Mouse (Mus musculus) ES-E14 (cell line): ENCODE data around the gene Omd. TPM values are rescaled to one million over a fixed set of nuclear protein-coding genes. Genes with fewer than 3 reads are reported as not detected.

Source experiments
- DNase-seq: peaks from one replicate; pipeline ENCODE4 v3.0.0-alpha.2; 2013; ENCODE audit warnings: low read depth, low spot score
- H3K27ac ChIP-seq: 2 replicates; pipeline ENCODE4 v1.5.1; 2012; ENCODE audit warnings: low read depth, mild to moderate bottlenecking, low read length, moderate library complexity, mixed read lengths; ENCODE audit not compliant: poor library complexity, insufficient read depth, severe bottlenecking
- H3K36me3 ChIP-seq: 2 replicates; pipeline ENCODE4 v1.6.1; 2012; ENCODE audit warnings: mild to moderate bottlenecking, low read length, moderate library complexity, mixed read lengths; ENCODE audit not compliant: control insufficient read depth, poor library complexity, insufficient read depth, severe bottlenecking
- H3K4me1 ChIP-seq, 2 experiments: fragments of 150-350 bp in 1 of 2; sonication (generic) in 1 of 2; 2 replicates each; pipeline ENCODE4 v1.6.1; 2012; ENCODE audit warnings: low read length in 2 of 2, mild to moderate bottlenecking in 1 of 2, mixed read lengths in 1 of 2; ENCODE audit not compliant: control insufficient read depth in 2 of 2, insufficient read depth in 2 of 2, poor library complexity in 1 of 2
- H3K4me3 ChIP-seq, 2 experiments: fragments of 150-350 bp in 1 of 2; sonication (generic) in 1 of 2; 2 replicates each; pipeline ENCODE4 v1.5.1; 2012; ENCODE audit warnings: low read length in 2 of 2, low read depth in 1 of 2, mild to moderate bottlenecking in 1 of 2, mixed read lengths in 1 of 2; ENCODE audit not compliant: insufficient read depth in 1 of 2, poor library complexity in 1 of 2, severe bottlenecking in 1 of 2
- H3K9ac ChIP-seq: 2 replicates; pipeline ENCODE4 v1.6.1; 2012; ENCODE audit warnings: low read depth, mild to moderate bottlenecking, low read length, mixed read lengths; ENCODE audit not compliant: poor library complexity, insufficient read depth, severe bottlenecking
- H3K9me3 ChIP-seq: fragments of 150-350 bp; sonication (generic); 2 replicates; pipeline ENCODE4 v1.6.1; 2012; ENCODE audit warnings: low read depth, mild to moderate bottlenecking, low read length; ENCODE audit not compliant: control insufficient read depth, insufficient read depth
- CHD2 ChIP-seq: IDR thresholded peaks from 2 replicates; pipeline ENCODE4 v1.6.1; 2014; ENCODE audit warnings: mild to moderate bottlenecking, low read depth, low read length, inconsistent platforms
- HCFC1 ChIP-seq: IDR thresholded peaks from 2 replicates; pipeline ENCODE4 v1.6.1; 2012; ENCODE audit warnings: low read length, inconsistent platforms, borderline replicate concordance; ENCODE audit not compliant: insufficient read depth
- MAFK ChIP-seq: IDR thresholded peaks from 2 replicates; pipeline ENCODE4 v1.6.1; 2014; ENCODE audit warnings: mild to moderate bottlenecking, low read depth, low read length, inconsistent platforms; ENCODE audit not compliant: insufficient read depth
- ZC3H11A ChIP-seq: IDR thresholded peaks from 2 replicates; pipeline ENCODE4 v1.6.1; 2012; ENCODE audit warnings: low read depth, mild to moderate bottlenecking, inconsistent platforms, low read length, borderline replicate concordance
- ZNF384 ChIP-seq: IDR thresholded peaks from 2 replicates; pipeline ENCODE4 v1.6.1; 2012; ENCODE audit warnings: low read depth, low read length, inconsistent platforms
- in situ Hi-C, 2 experiments: fragments of 600-800 bp; cut with MboI; formaldehyde crosslinking; loops; one replicate each; pipeline ENCODE4 v1.15.1; 2025; ENCODE audit warnings: low sequenced_read_pairs in 2 of 2, inconsistent platforms in 1 of 2; ENCODE audit not compliant: unreplicated experiment in 2 of 2
- total RNA-seq: library from RNA; depleted of rRNA; stranded (reverse); fragments of 300-350 nt; gene quantifications from 2 replicates; pipeline ENCODE4 v1.2.3, GENCODE M21; 2012

Gene Omd
- total RNA-seq, 1 experiment, result not detected

GRCm38 (mm10) chr13:49603603-49604002 lies 21.3 kb downstream of the Omd start:
- no peak overlapping the region for H3K27ac ChIP-seq

GRCm38 (mm10) chr13:49607714-49608113 lies 25.5 kb downstream of the Omd start, which contains the start of gene Ogn:
Ogn (plus strand) TSS chr13:49608046.
- no peak within 1 kb of the TSS for H3K27ac ChIP-seq
- TF ChIP-seq CHD2 (no peak), HCFC1 (no peak), MAFK (no peak), ZC3H11A (no peak), ZNF384 (no peak)

More at GRCm38 (mm10) chr13:49603603-49604002, 21.3 kb downstream of the Omd start:
- Histone ChIP-seq H3K4me1 (no peaks in the 10 kb centered on the region; a peak in 1 of 4 replicates), H3K4me3 (no peak overlapping the region), H3K36me3 (no peaks in the 10 kb centered on the region), H3K9ac (no peak overlapping the region), H3K9me3 (no peaks in the 10 kb centered on the region; the same call in 1 of the 2 replicates)
- DNase-seq, result no peak
- in situ Hi-C loops, result no loop called here
- TF ChIP-seq HCFC1, result no peak
- no peak for TF ChIP-seq ZC3H11A
- no peak for TF ChIP-seq CHD2
- TF ChIP-seq MAFK, result no peak
- TF ChIP-seq ZNF384, result no peak

GRCm38 (mm10) chr13:49608589-49609322 lies 26.5 kb downstream of the Omd start:
- Histone ChIP-seq H3K4me3 (no peak overlapping the region), H3K4me1 (no peaks in the 10 kb centered on the region), H3K27ac (no peak overlapping the region), H3K36me3 (no peaks in the 10 kb centered on the region), H3K9ac (no peak overlapping the region), H3K9me3 (no peaks in the 10 kb centered on the region)
- no peak for DNase-seq
- in situ Hi-C loops, result no loop called here
- TF ChIP-seq CHD2, result no peak
- TF ChIP-seq ZC3H11A, result no peak
- no peak for TF ChIP-seq ZNF384
- TF ChIP-seq HCFC1, result no peak
- no peak for TF ChIP-seq MAFK

More at GRCm38 (mm10) chr13:49607714-49608113, 25.5 kb downstream of the Omd start, which contains the start of gene Ogn:
- no peak for DNase-seq
- in situ Hi-C loops, result no loop called here
- Histone ChIP-seq H3K4me1 (no peaks in the 10 kb centered on the region; a peak in 1 of 4 replicates), H3K4me3 (no peak within 1 kb of the TSS), H3K9ac (no peak within 1 kb of the TSS), H3K36me3 (no peaks in the 10 kb centered on the region), H3K9me3 (no peaks in the 10 kb centered on the region)

GRCm38 (mm10) chr13:49617021-49617420 lies 34.8 kb downstream of the Omd start:
- TF ChIP-seq ZNF384 (no peak), CHD2 (no peak), ZC3H11A (no peak), HCFC1 (no peak), MAFK (no peak)
- H3K4me3 ChIP-seq, result no peak overlapping the region
- no peak for DNase-seq
- in situ Hi-C loops, result no loop called here
- H3K4me1 ChIP-seq, result peaks cover 0 to 2% of the 10 kb centered on the region in 2 experiments; a peak in 1 of 4 replicates
- no peak overlapping the region for H3K27ac ChIP-seq
- H3K9me3 ChIP-seq, result no peaks in the 10 kb centered on the region
- H3K36me3 ChIP-seq, result no peaks in the 10 kb centered on the region
- H3K9ac ChIP-seq, result no peak overlapping the region

GRCm38 (mm10) chr13:49618365-49618764 lies 36.1 kb downstream of the Omd start:
- in situ Hi-C loops, result no loop called here
- no peak for TF ChIP-seq ZNF384
- TF ChIP-seq HCFC1, result no peak
- TF ChIP-seq CHD2, result no peak
- TF ChIP-seq ZC3H11A, result no peak
- TF ChIP-seq MAFK, result no peak

More at GRCm38 (mm10) chr13:49618365-49618764, 36.1 kb downstream of the Omd start:
- no peak overlapping the region for H3K9ac ChIP-seq
- no peak for DNase-seq
- peaks cover 0 to 2% of the 10 kb centered on the region in 2 experiments; a peak in 1 of 4 replicates for H3K4me1 ChIP-seq
- no peak overlapping the region for H3K4me3 ChIP-seq
- H3K27ac ChIP-seq, result no peak overlapping the region
- H3K9me3 ChIP-seq, result no peaks in the 10 kb centered on the region
- H3K36me3 ChIP-seq, result no peaks in the 10 kb centered on the region
